Mouse (Mus musculus) layer of hippocampus, postnatal 25 days (tissue): ENCODE data around the gene Kcnk1. TPM values are rescaled to one million over a fixed set of nuclear protein-coding genes. Genes with fewer than 3 reads are reported as not detected.

Experiments used
- DNase-seq, 2 experiments: peaks; one replicate each; pipeline ENCODE4 v3.0.0; 2022; ENCODE audit warnings: mixed read lengths in 2 of 2, low spot score in 1 of 2; ENCODE audit errors: extremely low spot score in 1 of 2
- total RNA-seq, 2 experiments: library from RNA; stranded (reverse); gene quantifications; 2 replicates each; pipeline ENCODE4 v1.2.3; 2021

The Kcnk1 gene
- total RNA-seq, 2 experiments from 2014 or later: 78.3 to 82.5 TPM

- no peak for DNase-seq
Measured at GRCm38 (mm10) chr8:125993636-125994035, 1.3 kb upstream of the Kcnk1 start.

GRCm38 (mm10) chr8:125996031-125996839 lies 1.3 kb downstream of the Kcnk1 start:
- DNase-seq: no peak

- DNase-seq: no peak
Measured at GRCm38 (mm10) chr8:125996980-125997379, 2.0 kb downstream of the Kcnk1 start.

GRCm38 (mm10) chr8:125997550-125997949 lies 2.6 kb downstream of the Kcnk1 start:
- no peak for DNase-seq

GRCm38 (mm10) chr8:125999842-126000395 lies 4.9 kb downstream of the Kcnk1 start:
- DNase-seq: no peak

GRCm38 (mm10) chr8:126003546-126003945 lies 8.6 kb downstream of the Kcnk1 start:
- DNase-seq: no peak

- no peak for DNase-seq
Measured at GRCm38 (mm10) chr8:126004953-126005352, 10.0 kb downstream of the Kcnk1 start.

- no peak for DNase-seq
Measured at GRCm38 (mm10) chr8:126006310-126006990, 11.5 kb downstream of the Kcnk1 start.

GRCm38 (mm10) chr8:126007538-126008330 lies 12.8 kb downstream of the Kcnk1 start:
- no peak for DNase-seq

- no peak for DNase-seq
Measured at GRCm38 (mm10) chr8:126008945-126009344, 14.0 kb downstream of the Kcnk1 start.

- no peak for DNase-seq
Measured at GRCm38 (mm10) chr8:126010900-126011299, 15.9 kb downstream of the Kcnk1 start.

GRCm38 (mm10) chr8:126012334-126012733 lies 17.4 kb downstream of the Kcnk1 start:
- DNase-seq: no peak

- no peak for DNase-seq
Measured at GRCm38 (mm10) chr8:126013646-126014045, 18.7 kb downstream of the Kcnk1 start.

- DNase-seq: no peak
Measured at GRCm38 (mm10) chr8:126021932-126022331, 27.0 kb downstream of the Kcnk1 start.

- no peak for DNase-seq
Measured at GRCm38 (mm10) chr8:126023706-126024305, 28.8 kb downstream of the Kcnk1 start.

- no peak for DNase-seq
Measured at GRCm38 (mm10) chr8:126024891-126025290, 29.9 kb downstream of the Kcnk1 start.

GRCm38 (mm10) chr8:126026121-126026520 lies 31.2 kb downstream of the Kcnk1 start:
- no peak for DNase-seq

- no peak for DNase-seq
Measured at GRCm38 (mm10) chr8:126026584-126026983, 31.6 kb downstream of the Kcnk1 start.

GRCm38 (mm10) chr8:126027486-126027885 lies 32.5 kb downstream of the Kcnk1 start:
- DNase-seq: no peak

GRCm38 (mm10) chr8:126028941-126029340 lies 34.0 kb downstream of the Kcnk1 start:
- no peak for DNase-seq
